Mouse (Mus musculus) skeletal muscle tissue, adult 2 months (tissue): ENCODE results near the gene Rs1.
"Not testable (repeated sequence)": the region's sequence is repeated elsewhere in the genome, so short reads cannot be mapped to it uniquely, and the experiment has no call there.

ENCODE experiments used
- DNase-seq: peaks from one replicate; pipeline ENCODE4 v3.0.0-alpha.2; 2012; ENCODE audit warnings: low read depth, low spot score

The Rs1 gene

DNA sequence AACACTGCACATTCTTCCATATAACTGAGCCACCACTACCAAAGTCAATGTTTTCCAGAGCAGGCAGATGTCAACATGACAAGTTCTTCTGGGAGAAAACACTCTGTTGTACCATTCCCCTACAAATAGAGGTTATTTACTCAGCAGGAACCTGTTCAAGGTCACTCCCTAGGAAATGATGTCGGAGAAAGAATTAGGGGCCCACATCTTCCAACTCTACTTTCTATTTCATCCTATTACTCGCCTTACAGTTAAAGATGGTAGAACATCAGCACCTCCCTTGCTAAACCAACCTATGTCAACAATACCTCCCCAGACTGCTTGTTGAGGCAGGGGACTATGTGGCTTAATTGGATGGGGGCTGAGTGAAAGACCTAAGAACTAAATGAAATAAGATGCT lies at the start of gene Rs1:
Gene Rs1 (plus strand): TSS at position 301 of the 400 bp plus-strand sequence.
- no peak for DNase-seq

DNA sequence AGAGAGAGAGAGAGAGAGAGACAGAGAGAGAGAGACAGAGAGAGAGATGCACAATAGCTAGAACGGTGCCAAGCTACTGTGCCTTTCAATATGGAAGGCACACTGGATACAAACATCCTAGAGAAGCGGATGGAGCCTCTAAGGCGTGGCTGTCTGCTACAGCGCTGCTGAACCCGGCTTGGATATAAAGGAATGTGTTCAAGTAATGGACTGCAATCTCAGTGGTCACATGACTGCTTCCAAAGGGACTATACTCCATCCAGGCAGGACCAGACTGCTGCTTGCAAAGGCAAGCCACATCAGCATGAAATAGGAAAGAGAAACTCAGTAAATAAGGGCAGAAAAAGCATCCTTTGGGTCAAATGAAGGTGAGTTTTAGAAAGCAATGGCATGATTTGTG lies 32.2 kb upstream of the Rs1 start, which contains the start of gene Ppef1:
Gene Ppef1 (minus strand): TSS at position 116 of the 400 bp plus-strand sequence.
- no peak for DNase-seq

DNA sequence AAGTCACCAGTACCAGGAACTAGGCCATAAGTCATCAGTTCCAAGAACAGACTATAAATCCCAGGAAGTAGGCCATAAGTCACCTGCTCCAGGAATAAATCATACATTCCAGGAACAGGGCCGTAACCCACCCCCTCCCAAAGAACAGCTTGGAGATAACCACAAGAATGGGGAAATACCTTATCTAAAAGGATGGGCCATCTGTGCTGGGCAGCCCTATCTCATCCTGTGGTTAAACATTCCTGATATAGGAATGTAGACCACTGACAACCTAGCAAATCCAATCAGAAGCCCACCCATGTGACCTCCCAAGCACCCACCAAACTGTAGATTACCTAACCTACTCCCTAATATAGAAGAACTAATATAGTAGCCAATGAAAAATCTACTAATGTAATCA lies 22.4 kb upstream of the Rs1 start:
- no peak for DNase-seq

DNA sequence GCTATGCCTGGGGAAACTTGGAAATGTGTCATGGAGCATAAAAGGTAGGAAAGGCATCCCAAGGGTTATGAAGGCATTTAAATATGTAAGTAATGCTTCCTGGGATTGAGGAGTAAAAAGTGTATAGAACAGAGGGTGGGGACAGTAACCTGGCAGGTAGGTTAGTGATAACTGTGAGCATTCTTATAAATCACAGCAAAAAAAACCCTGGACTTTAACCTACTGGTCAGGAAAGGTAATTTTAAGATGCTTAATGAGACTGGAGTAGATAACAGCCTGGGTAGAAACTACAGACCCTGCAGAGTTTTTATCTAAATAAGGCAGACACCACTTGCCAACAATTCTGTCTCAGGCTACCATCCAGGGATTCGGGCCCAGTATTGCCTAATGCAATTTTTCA lies 19.2 kb upstream of the Rs1 start:
- no peak for DNase-seq

DNA sequence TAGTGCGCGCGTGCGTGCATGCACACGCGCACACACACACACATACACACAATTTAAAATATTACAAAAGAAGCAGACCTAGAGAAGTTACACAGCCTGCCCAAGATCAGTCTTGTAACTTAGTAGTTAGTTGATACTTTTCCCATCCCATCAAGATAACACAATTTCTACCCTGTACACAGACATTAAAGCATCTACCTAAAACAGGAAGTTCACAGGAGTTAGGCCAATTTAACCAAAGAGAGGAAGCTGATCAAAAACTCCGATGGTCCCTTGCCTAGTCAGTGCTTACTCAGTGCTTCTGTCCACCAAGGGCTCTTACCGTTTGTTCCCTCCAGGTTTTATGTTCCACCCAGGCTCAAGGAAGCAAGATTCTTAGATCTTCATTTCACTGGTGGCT lies 17.0 kb upstream of the Rs1 start:
- no peak for DNase-seq

DNA sequence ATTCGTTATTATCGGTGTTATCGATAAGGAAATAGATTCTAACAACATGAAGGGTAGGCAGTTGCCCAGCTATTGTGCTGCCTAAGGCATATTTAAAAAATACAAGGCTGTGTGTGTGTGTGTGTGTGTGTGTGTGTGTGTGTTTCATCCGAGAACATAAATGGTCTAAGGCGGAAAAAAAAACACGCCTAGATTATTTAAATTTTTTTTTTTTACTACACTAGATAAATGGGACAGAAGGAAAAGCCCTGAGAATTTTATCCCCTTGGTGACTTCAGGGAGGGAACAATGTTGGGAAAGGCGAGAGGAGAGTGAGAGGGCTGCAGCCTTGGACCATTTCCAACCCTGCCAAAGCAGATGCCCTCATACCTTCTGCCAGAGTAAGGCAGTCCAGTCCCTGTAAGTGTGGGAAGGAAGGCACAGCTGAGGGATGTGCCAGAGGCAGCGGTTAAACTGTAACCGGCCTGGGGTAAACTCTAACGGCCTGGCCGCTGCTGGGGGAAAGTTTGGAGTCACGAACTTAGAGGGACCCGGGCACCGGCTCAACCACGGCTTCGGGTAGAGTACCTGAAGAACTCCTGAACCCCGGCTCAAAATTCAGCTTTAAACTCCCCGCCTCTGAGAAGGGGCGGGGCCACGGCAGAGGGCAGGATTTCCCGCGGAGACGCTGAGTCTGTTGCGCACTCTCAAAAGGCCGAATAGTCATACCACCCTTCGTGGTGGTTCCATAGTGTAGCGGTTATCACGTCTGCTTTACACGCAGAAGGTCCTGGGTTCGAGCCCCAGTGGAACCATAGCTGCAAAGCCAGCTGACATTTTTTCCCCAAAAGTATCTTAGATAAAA lies 2.2 kb upstream of the Rs1 start:
- DNase-seq, result peak; percentile 85

DNA sequence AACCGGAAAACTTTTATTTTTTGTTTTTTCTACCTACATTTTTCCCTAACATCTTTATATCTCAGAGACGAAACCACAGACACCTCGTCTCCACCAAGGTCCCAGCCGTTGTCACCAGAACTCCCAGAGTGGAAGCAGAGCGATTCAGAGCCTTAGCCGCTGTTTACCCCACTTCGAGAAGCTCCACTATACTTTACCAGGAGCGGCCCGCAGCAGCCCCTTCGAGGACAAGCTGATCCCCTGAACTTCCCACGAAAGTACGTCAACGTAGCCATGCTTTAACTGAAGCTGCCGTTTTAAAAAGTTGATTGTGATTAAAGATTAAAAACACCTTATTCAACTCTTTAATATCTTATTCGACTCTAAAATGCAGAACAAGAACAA lies 1.6 kb upstream of the Rs1 start:
- DNase-seq, result no peak

DNA sequence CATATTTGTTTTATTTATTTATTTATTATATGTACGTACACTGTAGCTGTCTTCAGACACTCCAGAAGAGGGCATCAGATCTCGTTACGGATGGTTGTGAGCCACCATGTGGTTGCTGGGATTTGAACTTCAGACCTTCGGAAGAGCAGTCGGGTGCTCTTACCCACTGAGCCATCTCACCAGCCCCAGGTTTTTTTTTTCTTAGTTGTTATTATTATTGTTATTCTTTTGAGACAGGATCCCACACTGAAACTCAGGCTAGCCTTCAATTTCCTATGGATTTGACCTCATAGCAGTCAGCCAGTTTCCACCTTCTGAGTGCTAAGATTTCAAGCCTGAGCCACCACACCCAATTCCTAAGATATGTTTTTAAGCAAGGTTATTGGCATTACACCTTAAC lies 1.8 kb downstream of the Rs1 start:
- not testable (repeated sequence) for DNase-seq

DNA sequence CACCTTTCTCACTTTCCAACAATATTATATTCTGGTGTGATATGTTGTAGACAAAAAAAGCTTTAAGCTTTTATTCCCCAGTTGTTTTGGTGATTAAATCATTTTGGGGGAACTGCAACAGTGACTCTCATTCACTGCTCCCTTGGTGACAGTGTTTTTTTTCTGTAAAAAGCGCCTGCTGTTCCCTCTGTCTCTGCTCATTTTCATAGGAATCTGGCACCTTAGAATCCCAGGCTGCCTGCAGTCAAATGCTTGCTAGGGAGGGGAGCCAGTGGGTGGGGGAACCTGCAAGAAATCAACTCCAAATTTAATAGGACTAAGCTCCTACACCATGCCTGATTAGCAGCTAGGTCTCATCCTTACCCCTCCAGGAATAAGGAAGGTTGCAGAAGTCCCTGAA lies 5.2 kb downstream of the Rs1 start:
- no peak for DNase-seq

DNA sequence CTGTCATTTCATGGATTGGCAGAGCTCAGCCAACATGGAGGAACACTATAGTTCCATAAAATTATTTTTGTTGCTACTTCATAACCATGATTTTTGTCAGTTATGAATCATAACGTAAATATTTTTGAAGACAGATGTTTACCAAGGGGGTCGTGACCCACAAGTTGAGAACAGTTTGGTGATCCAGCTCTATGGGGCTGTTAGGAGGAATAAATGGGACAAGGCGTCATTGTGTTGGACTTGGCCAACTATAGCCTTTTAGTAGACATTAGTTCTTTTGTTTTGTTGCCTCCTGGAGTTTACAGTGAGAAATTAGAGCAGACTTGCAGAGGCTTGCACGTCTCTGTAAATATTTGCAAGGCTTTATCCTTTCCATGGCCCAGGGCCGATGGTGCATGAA lies 14.5 kb downstream of the Rs1 start:
- DNase-seq, result no peak

DNA sequence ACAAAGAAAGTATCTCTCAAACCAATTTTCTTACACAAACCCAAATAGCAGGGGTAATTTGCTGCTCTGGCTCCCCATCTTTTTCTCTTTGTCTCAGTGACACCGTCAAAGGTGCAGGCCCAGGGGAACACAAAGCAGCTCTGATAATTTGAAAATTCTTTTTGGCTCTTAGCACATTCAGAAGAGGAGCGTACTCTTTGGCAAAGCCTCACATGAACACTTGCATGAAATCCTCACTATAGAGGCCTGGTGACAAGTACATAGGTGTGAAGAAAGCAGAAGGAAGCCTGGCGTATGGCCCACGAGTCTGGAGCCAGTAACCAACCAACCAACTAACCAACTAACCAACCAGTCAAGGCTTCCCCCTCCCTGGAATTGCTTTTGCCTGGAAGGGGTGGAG lies 27.1 kb downstream of the Rs1 start:
- no peak for DNase-seq

DNA sequence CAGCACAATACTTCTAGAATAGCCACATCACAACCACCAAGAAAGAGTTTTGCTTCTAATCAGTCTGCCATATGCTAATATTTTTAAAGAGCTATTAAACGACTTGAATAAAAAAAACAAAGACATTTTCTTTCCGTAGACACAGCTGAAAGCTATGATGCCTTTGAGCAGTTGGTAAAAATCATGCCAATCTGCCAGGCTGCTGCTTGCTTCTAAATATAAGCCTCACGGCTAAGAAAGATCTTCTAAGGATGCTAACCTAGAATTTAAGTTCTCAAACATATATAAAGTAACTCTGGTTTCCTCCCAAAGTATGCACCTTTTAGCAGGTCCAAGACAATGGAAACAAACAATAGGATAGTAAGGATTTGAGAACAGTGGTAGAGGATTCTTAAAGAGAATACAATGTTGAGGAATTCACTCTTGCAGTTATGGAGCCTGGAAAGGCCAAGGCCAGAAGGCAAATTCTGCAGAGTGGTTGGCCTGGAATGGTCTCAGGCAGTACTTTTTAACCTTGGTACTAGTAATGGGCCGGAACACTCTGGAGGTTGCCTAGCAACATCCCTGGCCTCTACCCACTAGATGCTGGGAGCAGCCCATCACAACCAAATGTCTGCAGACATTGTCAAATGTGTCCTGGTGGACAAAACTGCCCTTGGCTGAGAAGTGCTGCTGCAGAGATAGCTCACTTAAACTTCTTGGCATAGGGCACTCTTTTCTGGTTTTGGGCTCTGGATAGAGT lies 36.8 kb downstream of the Rs1 start:
- DNase-seq, result no peak

DNA sequence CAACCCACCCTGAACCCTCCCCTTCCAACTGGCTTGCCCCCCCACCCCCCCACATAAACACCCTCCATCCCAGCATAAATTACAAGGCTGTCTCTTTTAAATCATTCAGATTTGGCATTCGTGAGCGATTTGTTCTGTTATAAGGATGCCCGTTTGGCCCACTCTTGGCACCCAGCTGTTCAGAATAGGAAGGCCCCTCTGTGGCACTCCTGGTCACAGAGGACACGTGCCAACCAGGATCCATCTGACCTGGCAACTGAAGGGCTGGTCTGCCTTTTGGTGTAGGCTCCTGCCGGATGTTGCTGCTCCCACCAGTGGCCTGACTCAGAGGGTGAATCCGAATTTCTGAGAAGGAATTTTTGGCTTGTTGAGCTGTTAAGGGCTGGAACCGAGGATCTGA lies 40.4 kb downstream of the Rs1 start:
- no peak for DNase-seq
